Mouse (Mus musculus): ENCODE data around the gene Ncbp2. TPM values are rescaled to one million over a fixed set of nuclear protein-coding genes. Genes with fewer than 3 reads are reported as not detected.
A peak's percentile ranks its signal among the peaks of the same experiment; 100 is the strongest.

Ncbp2 gene
- total and polyA plus RNA-seq, 2 experiments = 8.4 TPM

GRCm38 (mm10) chr16:31947333-31947732 is 980 bp upstream of the Ncbp2 start:
- WGBS = 8% methylated on average over 8 of the region's 8 CpGs
- Histone ChIP-seq H3K4me3 (ENCODE audit: insufficient read depth, low read depth, low read length) (peak overlapping the region; percentile 95), H3K79me2 (ENCODE audit: control insufficient read depth, insufficient read depth, low read length) (peaks cover 21% of the 10 kb centered on the region; the same call in 1 of the 2 replicates), H3K9ac (ENCODE audit: low read depth, low read length) (peak overlapping the region; percentile 37), H3K36me3 (ENCODE audit: control insufficient read depth, insufficient read depth, low read length) (no peaks in the 10 kb centered on the region), H3K4me1 (ENCODE audit: control insufficient read depth, insufficient read depth, low read length) (peaks cover 8% of the 10 kb centered on the region), H3K27me3 (ENCODE audit: control insufficient read depth, insufficient read depth, low read length) (no peaks in the 10 kb centered on the region), H3K27ac (replicated peaks; ENCODE audit: insufficient read depth, low read depth, low read length) (no peak overlapping the region)
- peak; percentile 18 for DNase-seq (ENCODE audit: extremely low read depth, low read depth, low spot score)
- TF ChIP-seq POLR2A (IDR thresholded peaks at IDR 0.05; ENCODE audit: extremely low read depth, insufficient read depth, low read length) = no peak
- no peak for TF ChIP-seq CTCF (IDR thresholded peaks at IDR 0.05; ENCODE audit: low read depth, low read length)

DNA sequence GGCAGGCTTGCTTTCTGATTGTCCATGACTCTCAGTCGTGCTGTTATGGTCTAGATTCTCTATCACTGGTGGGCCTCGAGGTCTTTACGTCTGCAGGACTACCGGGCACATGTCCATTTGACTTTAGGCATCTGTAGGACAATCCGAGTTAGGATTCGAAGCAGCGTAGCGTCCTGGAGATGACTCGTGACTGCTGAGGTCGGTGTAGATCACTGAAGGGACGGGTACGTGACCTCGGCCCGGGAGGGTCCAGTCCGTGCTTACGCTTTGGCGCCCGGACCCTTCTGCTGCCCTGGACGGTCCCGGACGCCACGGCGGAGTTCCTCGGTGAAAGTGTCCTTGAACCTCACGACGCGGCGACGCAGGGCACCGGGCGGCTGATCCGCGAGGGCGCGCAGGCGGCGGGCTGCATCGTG is 404 bp upstream of the Ncbp2 start:
- Histone ChIP-seq H3K27me3 (ENCODE audit: control insufficient read depth, insufficient read depth, low read length) (no peaks in the 10 kb centered on the region), H3K9ac (ENCODE audit: low read depth, low read length) (peak overlapping the region; percentile 93), H3K4me3 (ENCODE audit: insufficient read depth, low read depth, low read length) (peak overlapping the region; percentile 95), H3K79me2 (ENCODE audit: control insufficient read depth, insufficient read depth, low read length) (peaks cover 23% of the 10 kb centered on the region; the same call in 1 of the 2 replicates), H3K4me1 (ENCODE audit: control insufficient read depth, insufficient read depth, low read length) (peaks cover 8% of the 10 kb centered on the region), H3K27ac (replicated peaks; ENCODE audit: insufficient read depth, low read depth, low read length) (peak overlapping the region; percentile 66), H3K36me3 (ENCODE audit: control insufficient read depth, insufficient read depth, low read length) (no peaks in the 10 kb centered on the region)
- peak; percentile 48 for DNase-seq (ENCODE audit: extremely low read depth, low read depth, low spot score)
- WGBS = under 1% methylated on average over 38 of the region's 38 CpGs
- TF ChIP-seq CTCF (IDR thresholded peaks at IDR 0.05; ENCODE audit: low read depth, low read length) (no peak), POLR2A (IDR thresholded peaks at IDR 0.05; ENCODE audit: extremely low read depth, insufficient read depth, low read length) (no peak)

DNA sequence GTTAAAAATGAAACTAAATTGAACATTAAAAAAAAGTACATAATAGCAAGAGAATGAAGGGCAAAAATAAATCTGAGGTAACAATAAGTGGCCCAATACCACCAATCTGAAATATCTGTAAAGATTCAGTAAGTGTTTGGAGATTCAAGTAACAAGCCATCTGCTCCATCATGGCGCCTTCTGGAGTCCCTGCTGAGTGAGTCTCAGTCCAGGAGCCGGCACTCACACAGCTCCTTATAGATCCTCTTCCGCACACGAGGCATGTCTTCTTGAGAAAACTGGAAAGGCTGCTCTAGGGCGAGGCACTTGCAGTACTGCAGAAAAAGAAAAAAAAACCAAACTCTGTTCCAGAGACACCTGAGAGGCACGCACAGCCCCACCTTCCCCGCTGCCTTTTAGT is 14.9 kb downstream of the Ncbp2 start:
- Histone ChIP-seq H3K27ac (replicated peaks; ENCODE audit: insufficient read depth, low read depth, low read length) (no peak overlapping the region), H3K4me1 (ENCODE audit: control insufficient read depth, insufficient read depth, low read length) (no peaks in the 10 kb centered on the region), H3K36me3 (ENCODE audit: control insufficient read depth, insufficient read depth, low read length) (peaks cover 42% of the 10 kb centered on the region), H3K27me3 (ENCODE audit: control insufficient read depth, insufficient read depth, low read length) (no peaks in the 10 kb centered on the region), H3K9ac (ENCODE audit: low read depth, low read length) (no peak overlapping the region), H3K4me3 (ENCODE audit: insufficient read depth, low read depth, low read length) (no peak overlapping the region), H3K79me2 (ENCODE audit: control insufficient read depth, insufficient read depth, low read length) (no peaks in the 10 kb centered on the region)
- TF ChIP-seq CTCF (IDR thresholded peaks at IDR 0.05; ENCODE audit: low read depth, low read length) = no peak
- TF ChIP-seq POLR2A (IDR thresholded peaks at IDR 0.05; ENCODE audit: extremely low read depth, insufficient read depth, low read length) = no peak
- DNase-seq (ENCODE audit: extremely low read depth, low read depth, low spot score) = no peak
- WGBS = 95% methylated on average over 7 of the region's 7 CpGs

GRCm38 (mm10) chr16:31975258-31975657 is 26.9 kb downstream of the Ncbp2 start:
- Histone ChIP-seq H3K4me1 (ENCODE audit: control insufficient read depth, insufficient read depth, low read length) (no peaks in the 10 kb centered on the region), H3K9ac (ENCODE audit: low read depth, low read length) (no peak overlapping the region), H3K27ac (replicated peaks; ENCODE audit: insufficient read depth, low read depth, low read length) (no peak overlapping the region), H3K79me2 (ENCODE audit: control insufficient read depth, insufficient read depth, low read length) (no peaks in the 10 kb centered on the region), H3K4me3 (ENCODE audit: insufficient read depth, low read depth, low read length) (no peak overlapping the region), H3K27me3 (ENCODE audit: control insufficient read depth, insufficient read depth, low read length) (no peaks in the 10 kb centered on the region), H3K36me3 (ENCODE audit: control insufficient read depth, insufficient read depth, low read length) (peaks cover 34% of the 10 kb centered on the region)
- no peak for DNase-seq (ENCODE audit: extremely low read depth, low read depth, low spot score)
- 95% methylated on average over 4 of the region's 4 CpGs for WGBS
- TF ChIP-seq POLR2A (IDR thresholded peaks at IDR 0.05; ENCODE audit: extremely low read depth, insufficient read depth, low read length) (no peak), CTCF (IDR thresholded peaks at IDR 0.05; ENCODE audit: low read depth, low read length) (no peak)

- no peak for DNase-seq (ENCODE audit: extremely low read depth, low read depth, low spot score)
- H3K79me2 ChIP-seq (ENCODE audit: control insufficient read depth, insufficient read depth, low read length) = no peaks in the 10 kb centered on the region
- H3K4me3 ChIP-seq (ENCODE audit: insufficient read depth, low read depth, low read length) = no peak overlapping the region
- H3K27ac ChIP-seq (replicated peaks; ENCODE audit: insufficient read depth, low read depth, low read length) = no peak overlapping the region
- peaks cover 35% of the 10 kb centered on the region for H3K36me3 ChIP-seq (ENCODE audit: control insufficient read depth, insufficient read depth, low read length)
- H3K9ac ChIP-seq (ENCODE audit: low read depth, low read length) = no peak overlapping the region
- H3K27me3 ChIP-seq (ENCODE audit: control insufficient read depth, insufficient read depth, low read length) = no peaks in the 10 kb centered on the region
- TF ChIP-seq POLR2A (IDR thresholded peaks at IDR 0.05; ENCODE audit: extremely low read depth, insufficient read depth, low read length) (no peak), CTCF (IDR thresholded peaks at IDR 0.05; ENCODE audit: low read depth, low read length) (no peak)
- H3K4me1 ChIP-seq (ENCODE audit: control insufficient read depth, insufficient read depth, low read length) = no peaks in the 10 kb centered on the region
- 88% methylated on average over 3 of the region's 3 CpGs for WGBS
These were observed 31.2 kb downstream of the Ncbp2 start for GRCm38 (mm10) chr16:31979501-31979900.

DNA sequence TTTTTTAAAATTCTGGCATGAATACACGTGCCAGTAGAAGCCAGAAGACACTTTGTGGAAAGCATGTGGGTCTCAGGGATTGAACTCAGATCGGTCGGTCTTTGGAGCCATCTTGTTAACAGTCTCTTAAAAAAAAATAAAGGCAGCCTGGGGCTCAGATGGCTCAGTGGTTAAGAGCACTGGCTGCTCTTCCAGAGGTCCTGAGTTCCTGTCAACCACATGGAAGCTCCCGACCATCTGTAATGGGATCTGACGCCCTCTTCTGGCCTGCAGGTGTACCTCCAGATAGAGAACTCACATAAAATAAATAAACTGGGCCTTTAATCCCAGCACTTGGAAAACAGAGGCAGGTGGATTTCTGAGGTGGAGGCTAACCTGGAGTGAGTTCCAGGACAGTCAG is 32.6 kb downstream of the Ncbp2 start:
- H3K27ac ChIP-seq (replicated peaks; ENCODE audit: insufficient read depth, low read depth, low read length) = no peak overlapping the region
- H3K9ac ChIP-seq (ENCODE audit: low read depth, low read length) = no peak overlapping the region
- no peaks in the 10 kb centered on the region for H3K4me1 ChIP-seq (ENCODE audit: control insufficient read depth, insufficient read depth, low read length)
- H3K27me3 ChIP-seq (ENCODE audit: control insufficient read depth, insufficient read depth, low read length) = no peaks in the 10 kb centered on the region
- TF ChIP-seq CTCF (IDR thresholded peaks at IDR 0.05; ENCODE audit: low read depth, low read length) (no peak), POLR2A (IDR thresholded peaks at IDR 0.05; ENCODE audit: extremely low read depth, insufficient read depth, low read length) (no peak)
- H3K4me3 ChIP-seq (ENCODE audit: insufficient read depth, low read depth, low read length) = no peak overlapping the region
- no peak for DNase-seq (ENCODE audit: extremely low read depth, low read depth, low spot score)
- H3K79me2 ChIP-seq (ENCODE audit: control insufficient read depth, insufficient read depth, low read length) = no peaks in the 10 kb centered on the region
- WGBS = 93% methylated on average over 5 of the region's 5 CpGs
- H3K36me3 ChIP-seq (ENCODE audit: control insufficient read depth, insufficient read depth, low read length) = peaks cover 30% of the 10 kb centered on the region

Measured in liver, adult 2 months (tissue).